In the genomic region with DNA sequence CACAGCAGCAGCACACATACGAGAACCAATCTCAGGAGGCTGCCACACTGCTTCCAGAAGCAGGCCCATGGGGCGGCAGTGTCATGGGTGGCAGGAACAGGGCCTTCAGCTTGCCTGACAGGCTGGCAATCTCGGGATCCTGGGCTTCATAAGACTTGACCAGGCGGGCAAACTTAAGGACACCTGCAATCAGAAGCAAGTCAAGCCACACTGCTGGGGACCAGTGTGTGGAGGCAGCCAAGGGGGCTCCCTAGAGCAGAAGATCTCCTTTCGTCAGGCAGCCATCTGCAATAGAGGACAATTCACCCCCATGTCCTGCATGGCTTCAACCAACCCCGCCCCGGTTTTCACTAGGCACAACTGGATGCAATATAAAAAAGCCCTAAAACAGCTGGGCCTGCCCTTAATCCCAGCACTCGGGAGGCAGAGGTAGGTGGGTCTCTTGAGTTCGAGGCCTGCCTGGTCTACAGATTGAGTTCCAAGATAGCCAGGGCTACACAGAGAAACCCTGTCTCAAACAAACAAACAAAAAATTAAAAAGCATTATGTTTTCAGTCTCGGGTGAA, we compare ENCODE assay signal across 9 mouse cellular contexts. TPM values are rescaled to one million over a fixed set of nuclear protein-coding genes. Genes with fewer than 3 reads are reported as not detected.
DNase-seq lines count a peak whose midpoint lies in the region; ATAC-seq and TF ChIP-seq lines count a peak whose summit lies in the region.
"Had no signal": no experiment of that assay in that cellular context is flagged by ENCODE, and none has a peak within 500 bp of the region (broad histone marks: within the 10 kb centered on the region; RNA-seq: fewer than 3 reads in every experiment).

No protein-coding gene starts in this region.

- no peak for ATAC-seq in liver, embryonic 13.5 days (ENCODE audit: low read depth)
- no peak for ATAC-seq in megakaryocyte-erythroid progenitor cell, adult 5-6 weeks (replicated peaks; ENCODE audit: low FRiP score, low TSS enrichment, poor library complexity, severe bottlenecking)

- TF ChIP-seq POLR2A in testis, adult 2 months (IDR thresholded peaks at IDR 0.05; ENCODE audit: control insufficient read depth, low read depth, low read length) = no peak

- H3K9me3 ChIP-seq in heart, embryonic 10.5 days = no peaks in the 10 kb centered on the region
- H3K9me3 ChIP-seq in liver, embryonic 13.5 days (replicated peaks) = no peaks in the 10 kb centered on the region

- DNase-seq in heart, embryonic 10.5 days (ENCODE audit: low spot score) = no peak
- DNase-seq in heart, postnatal 14 days = no peak
- DNase-seq in testis, postnatal 14 days (ENCODE audit: low spot score) = no peak
- DNase-seq in liver, embryonic 13.5 days = no peak
- peak; percentile 48 for DNase-seq in testis, postnatal 10 days (ENCODE audit: low spot score)
- DNase-seq in embryo, embryonic 10.5 days (ENCODE audit: low spot score) = no peak

- peak overlapping the region; percentile 98; the same call in 1 of the 2 replicates for H3K27ac ChIP-seq in heart, embryonic 10.5 days
- H3K27ac ChIP-seq in testis, adult 2 months (ENCODE audit: control insufficient read depth, insufficient read depth, low read depth, low read length) = no peak overlapping the region
- peak overlapping the region; percentile 98 for H3K27ac ChIP-seq in liver, embryonic 13.5 days

- H3K36me3 ChIP-seq in heart, embryonic 10.5 days = peaks cover 14% of the 10 kb centered on the region
- no peaks in the 10 kb centered on the region for H3K36me3 ChIP-seq in testis, adult 2 months (ENCODE audit: control insufficient read depth, insufficient read depth, low read length)
- peaks cover 6% of the 10 kb centered on the region for H3K36me3 ChIP-seq in liver, embryonic 13.5 days

- no peak for TF ChIP-seq CTCF in testis, adult 2 months (IDR thresholded peaks at IDR 0.05; ENCODE audit: control insufficient read depth, insufficient read depth, insufficient replicate concordance, low read depth, low read length)

- peak overlapping the region; percentile 85 for H3K9ac ChIP-seq in liver, embryonic 13.5 days

- peak overlapping the region; percentile 97 for H3K4me2 ChIP-seq in liver, embryonic 13.5 days

- no peaks in the 10 kb centered on the region for H3K27me3 ChIP-seq in heart, embryonic 10.5 days (ENCODE audit: insufficient read depth, poor library complexity, severe bottlenecking)
- H3K27me3 ChIP-seq in testis, adult 2 months (ENCODE audit: control insufficient read depth, insufficient read depth, low read length) = no peaks in the 10 kb centered on the region
- H3K27me3 ChIP-seq in liver, embryonic 13.5 days = no peaks in the 10 kb centered on the region

- peaks cover 28% of the 10 kb centered on the region for H3K4me1 ChIP-seq in heart, embryonic 10.5 days
- peaks cover 8% of the 10 kb centered on the region for H3K4me1 ChIP-seq in testis, adult 2 months (ENCODE audit: control insufficient read depth, insufficient read depth, low read length)
- H3K4me1 ChIP-seq in liver, embryonic 13.5 days (replicated peaks) = peaks cover 41% of the 10 kb centered on the region

- 81% methylated on average over 10 of the region's 10 CpGs for WGBS in heart, embryonic 10.5 days
- 72% methylated on average over 10 of the region's 10 CpGs for WGBS in liver, embryonic 13.5 days (ENCODE audit: insufficient replicate concordance)

- intact Hi-C loops in heart, postnatal 14 days (cut with DNase I) = loop anchor here (2.0 to 5.0 kb wide), 2 partner anchors 19 to 167 kb away; partner anchors contain the start of gene C1rb

- H3K4me3 ChIP-seq in heart, embryonic 10.5 days = no peak overlapping the region
- H3K4me3 ChIP-seq in testis, adult 2 months (ENCODE audit: control insufficient read depth, low read depth, low read length) = peak overlapping the region; percentile 6
- H3K4me3 ChIP-seq in liver, embryonic 13.5 days (replicated peaks) = no peak overlapping the region; the same call in 1 of the 2 replicates

RNA-seq across cellular contexts. Expression of gene Ptpn6, which starts 0.8 kb away (rescaled TPM):
- 5.9 and 8.6 TPM in 2 replicates for polyA plus RNA-seq in heart, embryonic 10.5 days (2016; fragmentation: Nextera tagmentation; extraction: Ambion mirVana)
- total RNA-seq in heart, postnatal 14 days (2021) = 1 to 10 TPM; 4.2 to 8.5 TPM
- 1.4 and 1.9 TPM in 2 replicates for polyA plus RNA-seq in testis, adult 2 months (2012; rRNA removed)
- polyA plus RNA-seq in liver, embryonic 13.5 days (2015; fragmentation: Nextera tagmentation; extraction: Ambion mirVana) = 28.7 and 29.5 TPM in 2 replicates
- 65.4 and 76.0 TPM in 2 replicates for total RNA-seq in megakaryocyte-erythroid progenitor cell, adult 5-6 weeks (2014; fragmentation: Nextera tagmentation)
- total RNA-seq in megakaryocyte-erythroid progenitor cell, adult 5-6 weeks (2017) = 189 and 237 TPM in 2 replicates

RNA-seq across cellular contexts. Expression of gene Grcc10, which starts 1.9 kb away (rescaled TPM):
- polyA plus RNA-seq in heart, embryonic 10.5 days (2016; fragmentation: Nextera tagmentation; extraction: Ambion mirVana) = 297 and 301 TPM in 2 replicates
- total RNA-seq in heart, postnatal 14 days (2021) = 100 to 1,000 TPM; 323 to 327 TPM
- 207 and 220 TPM in 2 replicates for polyA plus RNA-seq in testis, adult 2 months (2012; rRNA removed)
- polyA plus RNA-seq in liver, embryonic 13.5 days (2015; fragmentation: Nextera tagmentation; extraction: Ambion mirVana) = 77.7 and 80.2 TPM in 2 replicates
- total RNA-seq in megakaryocyte-erythroid progenitor cell, adult 5-6 weeks (2014; fragmentation: Nextera tagmentation) = 110 and 141 TPM in 2 replicates
- 66.5 and 83.5 TPM in 2 replicates for total RNA-seq in megakaryocyte-erythroid progenitor cell, adult 5-6 weeks (2017)

RNA-seq across cellular contexts. Expression of gene Gm45234, which starts 16.5 kb away (rescaled TPM):
- not detected in 2 replicates for polyA plus RNA-seq in heart, embryonic 10.5 days (2016; fragmentation: Nextera tagmentation; extraction: Ambion mirVana)
- total RNA-seq in heart, postnatal 14 days (2021) = 1 to 10 TPM in 1 of 2 experiments, not detected in 1; 1.5 TPM
- polyA plus RNA-seq in testis, adult 2 months (2012; rRNA removed) = 0.05 TPM in 1 of 2 replicates, not detected in the other
- polyA plus RNA-seq in liver, embryonic 13.5 days (2015; fragmentation: Nextera tagmentation; extraction: Ambion mirVana) = not detected in 2 replicates
- total RNA-seq in megakaryocyte-erythroid progenitor cell, adult 5-6 weeks (2014; fragmentation: Nextera tagmentation) = not detected in 2 replicates
- not detected in 2 replicates for total RNA-seq in megakaryocyte-erythroid progenitor cell, adult 5-6 weeks (2017)
- polyA plus RNA-seq: gonadal fat pad, adult 2 months had no signal

RNA-seq across cellular contexts. Expression of gene Atn1, which starts 17.0 kb away (rescaled TPM):
- 7.4 and 11.4 TPM in 2 replicates for polyA plus RNA-seq in heart, embryonic 10.5 days (2016; fragmentation: Nextera tagmentation; extraction: Ambion mirVana)
- 10 to 100 TPM; 48.1 to 48.9 TPM for total RNA-seq in heart, postnatal 14 days (2021)
- polyA plus RNA-seq in testis, adult 2 months (2012; rRNA removed) = 69.3 and 76.1 TPM in 2 replicates
- 1.5 and 1.8 TPM in 2 replicates for polyA plus RNA-seq in liver, embryonic 13.5 days (2015; fragmentation: Nextera tagmentation; extraction: Ambion mirVana)
- total RNA-seq in megakaryocyte-erythroid progenitor cell, adult 5-6 weeks (2014; fragmentation: Nextera tagmentation) = 12.9 and 14.4 TPM in 2 replicates
- 1.5 and 1.9 TPM in 2 replicates for total RNA-seq in megakaryocyte-erythroid progenitor cell, adult 5-6 weeks (2017)

RNA-seq across cellular contexts. Expression of gene Phb2, which starts 27.2 kb away (rescaled TPM):
- polyA plus RNA-seq in heart, embryonic 10.5 days (2016; fragmentation: Nextera tagmentation; extraction: Ambion mirVana) = 438 and 483 TPM in 2 replicates
- total RNA-seq in heart, postnatal 14 days (2021) = 100 to 1,000 TPM; 326 to 358 TPM
- polyA plus RNA-seq in testis, adult 2 months (2012; rRNA removed) = 47.6 and 50.5 TPM in 2 replicates
- polyA plus RNA-seq in liver, embryonic 13.5 days (2015; fragmentation: Nextera tagmentation; extraction: Ambion mirVana) = 356 and 373 TPM in 2 replicates
- 467 and 537 TPM in 2 replicates for total RNA-seq in megakaryocyte-erythroid progenitor cell, adult 5-6 weeks (2014; fragmentation: Nextera tagmentation)
- 474 and 558 TPM in 2 replicates for total RNA-seq in megakaryocyte-erythroid progenitor cell, adult 5-6 weeks (2017)
